Mouse (Mus musculus) kidney, adult 11 months (tissue): ENCODE data around the gene Tasp1.
"Not testable (repeated sequence)": the region's sequence is repeated elsewhere in the genome, so short reads cannot be mapped to it uniquely, and the experiment has no call there.

Source experiments
- DNase-seq: peaks from one replicate; pipeline ENCODE4 v3.0.0; 2022

The Tasp1 gene

DNA sequence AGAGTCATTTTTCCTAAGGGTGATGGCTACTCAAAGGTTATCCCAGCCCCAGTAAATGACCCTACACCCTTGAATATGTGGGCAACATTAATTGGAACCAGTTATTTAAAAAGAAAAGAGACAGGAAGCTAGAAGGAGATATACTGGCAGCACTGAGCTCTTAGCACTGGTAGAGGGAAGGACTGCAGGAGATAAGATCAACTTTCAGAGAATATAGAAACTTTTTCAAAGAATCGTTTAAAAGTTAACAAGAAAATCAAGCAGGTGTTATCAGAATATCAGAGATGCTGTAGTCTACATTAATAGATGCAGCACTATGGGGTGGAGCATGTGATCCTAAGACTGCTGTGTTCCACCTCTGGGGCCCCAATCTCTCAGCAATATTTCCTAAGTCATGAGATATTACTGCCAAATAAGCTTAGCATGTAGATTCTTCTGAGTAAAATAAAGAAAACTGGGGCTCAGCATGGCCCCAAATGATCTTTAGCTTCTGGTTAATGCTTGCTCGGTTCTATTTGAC lies 14.9 kb downstream of the Tasp1 start:
- DNase-seq: no peak

DNA sequence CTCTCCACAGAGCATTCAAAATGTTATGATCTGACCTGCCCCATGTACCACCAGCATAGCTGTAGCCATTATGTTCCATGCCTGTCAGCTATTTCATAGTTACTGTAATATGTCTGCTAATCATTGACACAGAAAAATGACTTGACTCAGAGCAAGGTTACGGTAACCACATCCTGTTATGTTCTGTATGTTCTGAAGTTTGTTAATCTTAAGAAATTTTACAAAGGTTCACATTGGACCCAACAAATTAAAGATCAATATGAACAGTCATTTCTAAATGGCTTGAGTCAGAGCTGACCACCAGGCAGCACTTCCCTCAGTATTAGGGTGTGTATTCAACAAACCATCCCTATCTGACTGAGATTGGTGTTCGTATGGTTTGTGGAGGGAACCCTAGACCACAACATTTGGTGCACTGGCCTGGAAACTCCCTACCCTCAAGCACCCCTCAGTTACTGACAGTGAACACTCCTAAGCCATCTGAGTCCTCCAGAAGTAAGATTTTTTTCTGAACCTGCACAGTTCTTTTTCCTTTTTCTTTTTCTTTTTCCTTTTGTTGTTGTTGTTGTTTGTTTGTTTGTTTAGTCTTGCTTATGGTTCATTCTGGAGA lies 24.0 kb downstream of the Tasp1 start:
- DNase-seq: no peak

DNA sequence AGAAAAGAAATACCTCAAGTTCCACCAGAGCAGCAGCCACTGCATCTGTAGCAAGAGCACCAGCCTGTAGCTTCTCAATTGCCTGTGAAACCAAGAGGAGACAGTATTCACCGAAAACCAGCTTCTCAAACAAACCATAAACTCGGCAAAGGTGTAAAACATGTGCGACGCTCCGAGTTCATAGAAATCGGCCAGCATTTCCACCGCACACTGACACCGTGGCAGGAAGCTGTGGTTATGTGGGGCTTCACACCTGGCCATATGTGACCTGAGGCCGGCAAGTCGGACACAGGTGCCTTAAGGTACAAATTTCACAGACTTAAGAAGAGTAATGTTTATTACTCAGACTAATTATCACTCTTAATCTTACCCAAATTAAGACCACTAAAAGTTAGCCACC lies 24.5 kb downstream of the Tasp1 start:
- no peak for DNase-seq

DNA sequence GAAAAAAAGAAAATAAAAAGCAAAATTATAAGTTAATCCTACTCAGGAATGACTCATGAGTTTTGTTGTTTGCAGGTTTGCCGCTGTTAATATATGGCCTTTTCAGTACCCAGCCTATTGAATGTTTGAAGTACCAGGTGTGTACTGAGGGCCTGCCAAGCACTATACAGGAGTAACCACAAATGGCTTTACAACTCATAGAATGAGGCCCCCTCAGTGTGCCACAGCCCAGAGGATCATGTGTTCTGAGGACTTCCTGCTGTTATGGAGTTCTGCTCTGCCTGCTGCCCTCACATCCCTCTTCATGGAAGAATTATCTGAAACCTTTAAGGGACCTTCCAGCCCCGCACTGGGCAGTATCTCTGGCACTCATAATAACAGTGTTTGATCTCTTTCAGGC lies 29.1 kb downstream of the Tasp1 start:
- no peak for DNase-seq

DNA sequence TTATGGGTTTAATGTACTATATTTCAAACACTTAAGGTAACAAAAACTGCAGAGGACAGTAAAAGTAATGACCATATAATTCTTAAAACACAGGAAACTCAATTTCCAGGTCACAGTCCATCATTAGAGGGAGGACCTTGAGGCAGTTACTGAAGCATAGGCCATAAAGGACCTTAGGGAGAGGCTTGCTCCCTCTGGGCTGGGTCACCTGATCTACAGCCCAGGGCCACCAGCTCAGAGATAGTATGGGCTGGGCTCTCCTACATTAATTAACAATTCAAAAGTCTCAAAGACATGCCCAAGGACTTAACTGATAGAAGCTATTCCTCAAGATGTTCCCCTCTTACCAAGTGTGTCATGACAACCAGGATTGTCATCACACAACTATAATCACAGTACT lies 29.8 kb downstream of the Tasp1 start:
- DNase-seq: no peak

DNA sequence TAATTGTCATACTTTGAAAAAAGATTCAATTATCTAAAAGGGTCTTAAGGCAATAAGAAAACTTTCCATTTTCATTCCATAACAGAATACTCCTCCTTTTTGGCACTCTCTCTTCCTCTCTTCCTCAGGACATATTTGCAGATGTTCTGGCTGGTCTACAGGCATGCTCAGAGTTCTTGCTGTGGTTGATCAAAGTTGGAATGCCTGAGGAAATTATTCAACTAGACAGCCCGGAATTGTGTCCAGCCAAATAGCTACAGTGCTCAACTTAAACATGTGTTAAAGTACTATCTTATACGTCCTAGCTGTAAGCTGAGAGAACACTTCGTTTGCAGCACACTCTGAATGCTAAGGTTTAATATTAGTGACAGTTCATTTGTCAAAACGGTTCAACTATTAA lies 41.7 kb downstream of the Tasp1 start:
- no peak for DNase-seq

DNA sequence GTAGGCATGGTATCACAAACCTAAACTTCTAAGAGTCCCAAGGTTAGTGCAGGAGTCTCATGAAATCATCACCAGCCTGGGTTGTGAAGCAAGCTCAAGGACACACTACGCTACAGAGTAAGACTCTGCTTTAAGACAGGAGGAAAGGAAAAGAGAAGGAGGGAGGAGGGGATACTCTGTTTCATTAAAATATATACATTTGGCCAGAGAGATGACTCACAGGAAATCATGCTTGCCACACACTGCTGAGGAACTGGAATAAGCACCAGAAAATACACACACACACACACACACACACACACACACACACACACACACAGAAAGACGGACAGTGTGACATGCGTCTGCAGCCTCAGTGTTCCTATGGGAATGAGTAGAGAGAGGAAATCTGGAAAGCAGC lies 59.2 kb downstream of the Tasp1 start:
- DNase-seq: no peak

DNA sequence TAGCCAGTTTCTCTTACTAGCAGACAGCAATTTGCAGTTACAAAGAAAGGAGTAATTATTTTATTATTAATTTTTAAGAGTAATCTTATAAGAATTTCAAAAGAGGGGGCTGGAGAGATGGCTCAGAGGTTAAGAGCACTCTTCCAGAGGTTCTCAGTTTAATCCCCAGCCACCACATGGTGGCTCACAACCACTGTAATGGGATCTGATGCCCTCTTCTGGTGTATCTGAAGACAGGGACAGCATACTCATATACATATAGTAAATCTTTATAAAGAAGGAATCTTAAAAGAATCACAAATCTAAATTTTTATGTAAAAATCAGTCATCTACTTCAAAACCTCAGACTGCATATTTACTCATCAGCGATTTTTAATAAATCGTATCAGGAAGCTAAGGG lies 68.4 kb downstream of the Tasp1 start:
- no peak for DNase-seq

DNA sequence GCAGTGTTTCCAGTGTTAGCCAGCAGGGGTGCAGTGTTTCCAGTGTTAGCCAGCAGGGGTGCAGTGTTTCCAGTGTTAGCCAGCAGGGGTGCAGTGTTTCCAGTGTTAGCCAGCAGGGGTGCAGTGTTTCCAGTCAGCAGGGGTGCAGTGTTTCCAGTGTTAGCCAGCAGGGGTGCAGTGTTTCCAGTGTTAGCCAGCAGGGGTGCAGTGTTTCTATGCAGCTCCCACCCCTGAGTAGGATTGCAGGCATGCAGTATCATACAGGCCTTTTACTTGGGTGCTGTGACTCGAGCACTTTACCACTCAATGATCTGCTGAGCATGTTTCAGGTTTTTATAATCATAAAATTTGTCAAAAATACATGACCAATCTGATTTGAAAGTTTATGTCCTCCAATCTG lies 76.7 kb downstream of the Tasp1 start:
- DNase-seq: not testable (repeated sequence)

DNA sequence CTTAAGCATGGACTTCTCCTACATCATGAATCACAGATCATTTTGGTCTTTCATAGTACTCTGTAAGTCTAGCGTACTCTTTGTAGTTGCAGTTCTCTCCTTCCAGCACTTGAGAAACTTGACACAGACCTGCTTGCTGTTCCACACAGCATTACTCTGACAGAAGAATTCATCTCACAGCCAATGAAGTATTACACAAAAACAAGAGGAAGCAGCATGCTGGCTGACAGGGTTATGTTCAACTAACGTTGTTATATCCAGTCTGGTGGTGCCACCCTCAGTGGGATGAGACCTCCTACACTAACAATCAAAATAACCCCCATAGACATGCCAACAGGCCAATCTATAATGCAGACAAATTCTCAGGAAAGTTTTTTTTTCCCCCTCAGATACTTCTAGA lies 99.2 kb downstream of the Tasp1 start:
- DNase-seq: no peak

DNA sequence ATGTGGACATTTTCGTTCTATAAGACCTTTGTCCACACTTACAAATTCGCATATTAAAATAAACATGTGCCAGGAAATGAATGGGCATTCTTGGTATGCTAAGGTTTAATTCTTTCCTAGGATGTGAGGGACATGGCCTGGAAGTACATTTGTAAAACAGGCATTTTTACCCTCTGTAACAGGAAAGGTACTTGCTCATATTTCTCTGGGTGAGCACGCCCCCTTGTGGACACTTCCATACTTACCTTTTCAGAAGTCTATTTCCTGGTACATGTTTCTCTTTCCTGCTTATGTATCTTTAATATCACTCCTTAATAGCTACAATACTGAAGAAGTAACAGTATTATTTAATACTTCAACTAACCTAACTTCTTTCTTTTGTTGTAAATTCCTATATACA lies 100.3 kb downstream of the Tasp1 start:
- no peak for DNase-seq

DNA sequence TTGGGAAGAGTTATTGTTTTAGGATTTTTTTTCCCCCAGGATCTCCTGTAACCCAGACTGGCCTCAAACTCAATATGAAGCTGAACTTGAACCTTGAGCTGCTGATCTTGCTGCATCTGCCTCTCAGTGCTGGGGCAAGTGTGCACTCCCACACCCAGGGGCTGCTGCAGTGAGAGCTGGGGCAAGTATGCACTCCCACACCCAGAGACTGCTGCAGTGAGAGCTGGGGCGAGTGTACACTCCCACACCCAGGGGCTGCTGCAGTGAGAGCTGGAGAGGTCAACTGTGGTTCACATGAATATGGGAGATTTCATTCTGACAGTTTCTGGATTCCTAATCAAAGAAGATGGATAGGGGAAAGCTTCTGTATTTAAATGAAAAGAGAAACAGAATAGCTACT lies 117.8 kb downstream of the Tasp1 start:
- no peak for DNase-seq

DNA sequence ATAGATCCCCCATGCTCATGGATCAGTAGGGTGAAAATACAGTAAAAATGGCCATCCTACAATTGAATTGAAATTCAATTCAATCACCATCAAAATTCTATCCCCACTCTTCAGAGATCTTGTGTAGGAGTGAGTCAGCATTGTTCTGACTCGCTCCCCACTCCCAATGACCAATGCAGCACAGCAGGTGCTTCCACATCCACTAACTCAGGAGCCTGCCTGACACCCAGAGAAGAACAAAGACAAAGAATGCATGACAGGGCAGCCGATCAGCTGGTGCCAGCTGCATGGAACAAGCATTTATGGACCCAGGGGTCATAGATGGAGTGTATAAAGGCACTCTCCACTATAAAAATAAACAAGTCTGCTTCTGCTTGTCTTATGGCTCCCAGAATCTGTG lies 129.0 kb downstream of the Tasp1 start:
- no peak for DNase-seq

DNA sequence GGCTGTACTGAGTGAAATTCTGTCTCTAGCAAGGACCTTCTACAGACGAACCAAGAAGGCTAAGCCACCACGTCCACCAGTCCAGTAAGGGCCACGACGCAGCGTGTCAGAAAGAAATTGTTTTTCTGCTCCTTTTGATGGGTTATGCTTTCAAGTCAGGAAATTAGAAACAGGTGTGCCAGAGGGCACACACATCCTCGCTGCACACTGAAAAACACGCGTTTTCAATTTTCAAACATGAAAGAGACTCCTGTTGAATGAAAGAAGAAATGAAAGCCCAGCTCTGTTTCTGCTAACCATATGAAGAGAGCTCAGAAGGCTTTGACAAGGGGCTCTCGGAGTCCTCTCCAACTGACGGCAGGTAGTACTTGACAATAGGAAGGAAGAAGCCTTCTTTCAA lies 132.0 kb downstream of the Tasp1 start:
- no peak for DNase-seq

DNA sequence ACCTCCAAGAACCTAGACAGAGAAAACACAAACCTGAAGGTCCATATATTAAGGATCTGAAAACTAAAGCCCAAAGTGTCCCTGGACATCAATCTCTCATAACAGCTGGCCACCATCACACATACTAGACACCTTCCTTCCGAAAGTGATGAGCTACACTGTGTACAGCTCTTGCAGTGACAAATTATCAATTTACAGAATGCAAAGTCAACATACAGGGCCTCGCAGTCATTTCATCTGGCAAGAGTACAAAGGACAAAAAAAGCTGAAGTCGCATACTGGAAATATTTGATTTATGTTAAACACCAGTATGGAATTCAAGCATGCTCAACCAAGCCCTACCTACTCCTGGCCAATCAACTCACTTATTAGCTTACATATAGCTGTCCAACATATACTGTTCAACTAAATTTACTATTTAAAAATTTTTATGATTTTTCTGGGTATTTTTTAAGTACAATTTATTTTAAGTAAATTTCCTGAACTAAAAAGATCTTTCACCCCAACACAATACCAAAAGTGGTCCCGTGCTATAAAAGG lies 132.5 kb downstream of the Tasp1 start:
- no peak for DNase-seq

DNA sequence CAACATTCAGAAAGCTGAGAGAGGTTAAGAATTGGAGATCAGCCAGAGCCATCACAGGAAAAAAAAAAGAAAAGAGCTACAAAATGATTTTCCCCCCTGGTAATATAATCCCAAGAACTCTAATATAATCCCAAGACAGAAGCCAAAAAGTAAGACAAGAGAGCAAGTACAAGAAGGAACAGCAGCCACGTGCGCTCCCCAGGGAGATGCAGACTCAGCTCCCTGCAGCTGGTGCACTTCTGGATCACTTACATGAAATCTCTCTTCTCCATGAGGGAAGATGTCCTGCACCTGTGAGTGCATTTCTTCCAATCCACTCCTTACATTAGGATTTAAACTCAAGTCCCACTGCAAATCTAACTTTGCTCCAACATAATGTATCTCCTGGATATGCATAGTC lies 134.4 kb downstream of the Tasp1 start:
- DNase-seq: no peak

DNA sequence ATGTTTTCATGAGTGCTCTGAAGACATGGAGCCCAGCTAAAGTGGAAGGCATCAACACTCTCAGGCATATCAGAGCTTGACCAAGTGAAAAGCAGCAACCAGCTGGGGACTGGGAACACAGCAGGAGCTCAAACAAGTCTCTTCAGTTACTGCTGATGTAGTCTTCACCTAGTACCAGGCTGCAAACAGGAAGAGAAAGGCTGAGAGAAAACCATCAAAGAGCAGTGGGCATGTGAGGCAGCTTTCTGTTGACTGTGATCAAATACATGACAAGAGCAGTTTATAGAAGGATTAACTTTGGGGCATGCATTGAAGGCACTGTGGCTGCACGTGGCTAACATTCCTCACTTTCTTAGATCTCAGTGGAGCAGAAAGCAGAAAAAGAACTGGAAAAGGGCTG lies 141.7 kb downstream of the Tasp1 start:
- DNase-seq: no peak

DNA sequence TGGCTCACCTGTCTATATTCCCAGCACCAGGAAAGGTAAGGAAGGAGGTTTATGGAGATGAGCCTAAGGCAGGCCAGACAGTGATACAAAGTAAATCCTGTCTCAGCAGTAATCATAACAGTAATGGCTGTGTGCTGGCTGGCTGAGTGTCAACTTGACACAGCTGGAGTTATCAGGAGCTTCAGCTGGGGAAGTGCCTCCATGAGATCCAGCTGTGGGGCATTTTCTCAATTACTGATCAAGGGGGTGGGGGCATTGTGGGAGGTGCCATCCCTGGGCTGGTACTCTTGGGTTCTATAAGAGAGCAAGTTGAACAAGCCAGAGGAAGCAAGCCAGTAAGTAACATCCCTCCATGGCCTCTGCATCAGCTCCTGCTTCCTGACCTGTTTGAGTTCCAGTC lies 145.2 kb downstream of the Tasp1 start:
- not testable (repeated sequence) for DNase-seq

DNA sequence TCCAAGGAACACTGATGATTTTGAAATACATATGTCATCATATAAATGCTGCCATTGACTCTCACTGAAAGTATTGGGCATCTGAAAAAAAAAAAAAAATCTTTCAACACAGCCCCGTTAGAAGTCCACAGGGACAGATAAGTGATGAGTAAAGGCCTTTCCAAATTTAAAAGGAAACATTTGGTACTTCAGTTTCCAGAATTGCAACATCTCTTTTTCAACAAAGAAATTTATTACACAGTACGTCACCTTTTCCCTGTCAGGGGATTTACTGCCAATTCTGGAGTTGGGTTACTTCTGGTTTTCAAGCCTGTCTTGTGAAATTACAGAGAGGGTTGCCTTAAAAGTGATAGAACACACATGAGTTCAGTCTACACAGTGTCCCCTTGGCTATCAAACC lies 146.8 kb downstream of the Tasp1 start:
- DNase-seq: no peak

DNA sequence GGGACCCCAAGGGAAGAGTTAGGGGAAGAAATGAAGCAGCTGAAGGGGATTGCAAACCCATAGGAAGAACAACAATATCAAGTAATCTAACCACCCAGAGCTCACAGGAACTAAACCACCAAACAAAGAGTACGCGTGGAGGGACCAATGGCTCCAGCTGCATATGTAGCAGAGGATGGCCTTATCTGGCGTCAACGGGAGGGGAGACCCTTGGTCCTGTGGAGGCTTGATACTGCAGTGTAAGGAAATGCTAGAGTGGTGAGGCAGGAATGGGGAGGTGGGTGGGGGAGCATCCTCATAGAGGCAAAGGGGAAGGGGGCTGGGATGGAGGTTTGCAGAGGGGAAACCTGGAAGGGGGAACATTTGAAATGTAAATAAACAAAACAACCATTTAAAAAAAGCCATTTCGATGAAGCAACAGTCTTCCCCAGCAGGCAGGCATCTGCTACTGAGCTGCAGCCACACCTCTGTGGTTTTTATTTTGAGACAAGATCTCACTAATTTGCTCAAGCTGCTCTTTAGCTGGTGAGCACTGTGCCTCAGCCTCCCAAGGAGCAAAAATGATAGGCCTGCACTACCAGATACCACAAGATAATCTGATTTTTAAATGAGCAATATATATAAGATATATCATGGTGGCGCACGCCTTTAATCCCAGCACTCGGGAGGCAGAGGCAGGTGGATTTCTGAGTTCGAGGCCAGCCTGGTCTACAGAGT lies 160.0 kb downstream of the Tasp1 start:
- DNase-seq: no peak

DNA sequence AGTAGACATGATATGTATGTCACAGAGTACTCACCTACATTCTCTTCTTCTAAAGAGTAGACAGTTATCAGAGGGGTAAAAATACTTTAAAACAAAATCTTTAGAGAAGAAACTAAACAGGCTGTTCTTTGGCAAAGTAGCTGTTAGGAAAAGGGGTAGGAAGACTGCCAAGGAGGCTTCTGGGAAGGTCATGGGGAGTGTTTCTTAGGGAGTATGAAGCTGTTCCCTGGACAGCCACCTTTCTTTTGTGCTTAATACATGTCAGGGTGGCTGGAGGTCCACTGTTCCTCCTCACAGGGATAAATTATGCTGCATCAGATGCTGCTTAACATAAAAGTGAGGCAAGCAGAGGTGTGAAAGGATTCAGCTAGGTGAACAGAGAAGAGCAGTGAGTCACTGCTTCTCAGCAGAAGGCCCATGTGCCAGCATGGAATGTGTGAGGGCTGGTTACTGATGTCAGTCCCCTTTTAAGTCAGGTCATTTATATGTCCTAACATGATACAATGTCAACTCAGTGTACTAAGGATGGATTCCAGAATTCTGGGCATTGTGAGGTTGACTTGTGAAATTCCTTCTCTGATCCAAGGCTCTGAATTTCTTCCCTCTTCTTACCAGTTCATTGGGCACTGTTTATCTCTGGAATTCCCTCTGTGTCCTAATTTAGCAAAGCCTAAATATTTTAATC lies 175.1 kb downstream of the Tasp1 start:
- DNase-seq: no peak

DNA sequence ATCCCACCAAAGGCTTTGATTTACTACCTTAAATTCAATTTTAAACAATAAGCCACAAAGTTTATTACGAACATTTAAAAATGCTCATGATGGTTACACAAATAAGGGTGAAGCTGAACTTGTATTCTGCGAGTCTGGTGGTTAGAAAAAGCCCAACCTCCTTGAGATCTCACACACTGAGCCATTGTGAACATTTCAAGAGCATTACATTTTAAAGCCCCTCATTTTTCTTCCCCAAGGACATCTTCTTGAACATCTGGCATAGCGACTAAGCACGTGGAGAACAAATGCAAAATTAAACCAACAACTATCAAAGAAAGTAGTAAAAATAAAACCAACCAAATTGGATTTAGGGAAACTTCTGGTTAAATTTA lies 182.4 kb downstream of the Tasp1 start:
- no peak for DNase-seq

DNA sequence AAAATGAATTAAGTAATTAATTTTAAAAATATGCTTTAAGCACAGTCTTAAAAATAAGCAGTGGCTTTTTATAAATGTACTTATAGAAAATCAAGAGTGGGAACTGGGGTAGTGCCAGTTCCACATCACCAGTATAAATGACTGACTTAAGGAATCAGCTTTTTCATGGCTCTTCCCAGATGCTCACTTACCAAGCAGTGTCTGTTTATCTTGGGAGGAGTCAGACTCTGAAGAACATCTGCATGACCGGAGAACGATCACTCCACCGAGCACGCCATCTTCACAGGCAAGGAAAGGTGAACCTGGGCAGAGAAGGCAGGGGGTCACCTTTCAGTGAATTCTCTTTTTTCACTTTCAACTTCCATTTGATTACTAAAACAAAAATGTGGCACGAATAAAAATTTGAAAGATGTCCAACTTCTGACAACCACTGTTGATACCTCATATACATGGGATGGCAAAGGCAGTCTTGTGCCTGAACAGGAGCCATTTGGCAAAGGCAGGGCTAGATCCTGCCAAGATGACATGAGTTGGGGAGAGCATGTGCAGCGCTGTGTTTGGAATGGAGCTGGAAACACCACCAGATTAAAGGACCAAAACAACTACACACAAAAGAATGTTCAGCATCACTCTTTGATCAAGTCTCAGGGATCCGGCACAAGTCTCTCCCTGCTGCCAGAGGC lies 182.9 kb downstream of the Tasp1 start:
- DNase-seq: no peak
